Comparison of ENCODE assay signal across 8 mouse cellular contexts in genomic region chr2:132686756-132687737, GRCm38 (mm10). TPM values are rescaled to one million over a fixed set of nuclear protein-coding genes. Genes with fewer than 3 reads are reported as not detected.
DNase-seq lines count a peak whose midpoint lies in the region; ATAC-seq and TF ChIP-seq lines count a peak whose summit lies in the region.

Gene Shld1, plus strand, starts transcription at chr2:132686931.

- no peaks in the 10 kb centered on the region; the same call in 1 of the 2 replicates for H3K79me2 ChIP-seq in MEL (ENCODE audit: control insufficient read depth, insufficient read depth, low read length, poor library complexity)

- no peak for TF ChIP-seq CTCF in MEL (IDR thresholded peaks at IDR 0.05 in 2 of 3, conservative IDR thresholded peaks at IDR 0.05 in 1 of 3; ENCODE audit: control insufficient read depth in 1 of 3, insufficient read depth in 1 of 3, low read depth in 2 of 3, low read length in 3 of 3, poor library complexity in 1 of 3, severe bottlenecking in 1 of 3)
- no peak for TF ChIP-seq CTCF in cerebellum, adult 2 months (IDR thresholded peaks at IDR 0.05; ENCODE audit: borderline replicate concordance, insufficient read depth, low read depth, low read length)
- TF ChIP-seq CTCF in forebrain, postnatal 0 days (IDR thresholded peaks at IDR 0.05; ENCODE audit: low read depth) = no peak

- DNase-seq in MEL (ENCODE audit: low read depth, low spot score) = peak; percentile 95
- peak; percentile 90 to 95 for DNase-seq in cerebellum, adult 2 months
- peak; percentile 92 for DNase-seq in forebrain, postnatal 0 days
- DNase-seq in heart, postnatal 4 days = peak; percentile 90
- DNase-seq in layer of hippocampus, adult 8-10 months (ENCODE audit: low spot score in 2 of 2) = peak; percentile 90 to 93
- DNase-seq in ovary, adult 18-20 months (ENCODE audit: low spot score) = peak; percentile 90
- peak; percentile 90 for DNase-seq in thymus, postnatal 0 days (ENCODE audit: low spot score)

- H3K9ac ChIP-seq in MEL (ENCODE audit: control insufficient read depth, low read depth, low read length, poor library complexity, severe bottlenecking) = peak within 1 kb of the TSS; percentile 83
- H3K9ac ChIP-seq in forebrain, postnatal 0 days = peak within 1 kb of the TSS; percentile 67
- peak within 1 kb of the TSS; percentile 48; the same call in 1 of the 2 replicates for H3K9ac ChIP-seq in lung, embryonic 15.5 days

- peaks cover 0 to 27% of the 10 kb centered on the region in 2 experiments; a peak in 2 of 4 replicates for H3K36me3 ChIP-seq in MEL (ENCODE audit: control insufficient read depth in 1 of 2, insufficient read depth in 2 of 2, low read length in 2 of 2)
- no peaks in the 10 kb centered on the region for H3K36me3 ChIP-seq in forebrain, postnatal 0 days (ENCODE audit: insufficient read depth)
- no peaks in the 10 kb centered on the region for H3K36me3 ChIP-seq in lung, embryonic 15.5 days

- H3K9me3 ChIP-seq in MEL (replicated peaks; ENCODE audit: insufficient read depth, low read length) = no peaks in the 10 kb centered on the region
- no peaks in the 10 kb centered on the region for H3K9me3 ChIP-seq in forebrain, postnatal 0 days (ENCODE audit: low read length)
- H3K9me3 ChIP-seq in lung, embryonic 15.5 days = no peaks in the 10 kb centered on the region

- peak within 1 kb of the TSS; percentile 78 for H3K27ac ChIP-seq in MEL (ENCODE audit: control insufficient read depth, low read depth, low read length)
- peak within 1 kb of the TSS; percentile 41 for H3K27ac ChIP-seq in cerebellum, adult 2 months (ENCODE audit: insufficient read depth, low read length)
- H3K27ac ChIP-seq in forebrain, postnatal 0 days (ENCODE audit: low read depth, low read length) = peak within 1 kb of the TSS; percentile 83
- peak within 1 kb of the TSS; percentile 66 for H3K27ac ChIP-seq in lung, embryonic 15.5 days

- peak within 1 kb of the TSS; percentile 66 to 74 for H3K4me3 ChIP-seq in MEL (ENCODE audit: control insufficient read depth in 1 of 2, insufficient read depth in 1 of 2, low read depth in 2 of 2, low read length in 2 of 2)
- H3K4me3 ChIP-seq in cerebellum, adult 2 months (replicated peaks; ENCODE audit: insufficient read depth, low read depth, low read length) = peak within 1 kb of the TSS; percentile 64
- peak within 1 kb of the TSS; percentile 65 for H3K4me3 ChIP-seq in forebrain, postnatal 0 days (ENCODE audit: low read depth, low read length)
- H3K4me3 ChIP-seq in lung, embryonic 15.5 days = peak within 1 kb of the TSS; percentile 64

- H3K4me2 ChIP-seq in forebrain, postnatal 0 days (ENCODE audit: low read depth) = peak within 1 kb of the TSS; percentile 41
- peak within 1 kb of the TSS; percentile 55 for H3K4me2 ChIP-seq in lung, embryonic 15.5 days

- no peak for TF ChIP-seq RAD21 in MEL (IDR thresholded peaks at IDR 0.05; ENCODE audit: low read depth, low read length)

- ATAC-seq in forebrain, postnatal 0 days = peak; percentile 93
- peak; percentile 88 for ATAC-seq in lung, embryonic 15.5 days (ENCODE audit: borderline replicate concordance, extremely low read depth, low FRiP score, low TSS enrichment)

- WGBS in cerebellum, adult 2 months = 6% methylated on average over 33 of the region's 33 CpGs
- WGBS in forebrain, postnatal 0 days = 10% methylated on average over 33 of the region's 33 CpGs
- WGBS in lung, embryonic 15.5 days = 8% methylated on average over 32 of the region's 33 CpGs

- peaks cover 0 to 33% of the 10 kb centered on the region in 2 experiments; a peak in 3 of 4 replicates for H3K4me1 ChIP-seq in MEL (ENCODE audit: control insufficient read depth in 1 of 2, insufficient read depth in 2 of 2, low read length in 2 of 2)
- H3K4me1 ChIP-seq in cerebellum, adult 2 months (ENCODE audit: control insufficient read depth, insufficient read depth, low read length) = peaks cover 9% of the 10 kb centered on the region; the same call in 1 of the 2 replicates
- no peaks in the 10 kb centered on the region; the same call in 1 of the 2 replicates for H3K4me1 ChIP-seq in forebrain, postnatal 0 days (ENCODE audit: insufficient read depth)
- 0 out of 2 replicates have a peak, but pooled peaks cover 4% of the 10 kb centered on the region for H3K4me1 ChIP-seq in lung, embryonic 15.5 days

- TF ChIP-seq POLR2A in MEL (IDR thresholded peaks at IDR 0.05; ENCODE audit: control insufficient read depth in 1 of 2, insufficient read depth in 1 of 2, low read depth in 1 of 2, low read length in 2 of 2, poor library complexity in 1 of 2) = peak; percentile 15 to 52; a peak in 1 of 4 replicates
- TF ChIP-seq POLR2A in cerebellum, adult 2 months (IDR thresholded peaks at IDR 0.05; ENCODE audit: borderline replicate concordance, insufficient read depth, low read length) = 0 out of 2 replicates have a peak, but pooled peaks have one; percentile 25

- TF ChIP-seq EP300 in MEL (IDR thresholded peaks at IDR 0.05; ENCODE audit: low read depth in 1 of 2, low read length in 2 of 2) = peak; percentile 12 to 39; a peak in 2 of 4 replicates

- no peaks in the 10 kb centered on the region for H3K27me3 ChIP-seq in MEL (ENCODE audit: control insufficient read depth in 1 of 2, insufficient read depth in 2 of 2, low read length in 2 of 2)
- H3K27me3 ChIP-seq in cerebellum, adult 2 months (ENCODE audit: control insufficient read depth, insufficient read depth, low read length) = no peaks in the 10 kb centered on the region
- no peaks in the 10 kb centered on the region for H3K27me3 ChIP-seq in forebrain, postnatal 0 days (ENCODE audit: insufficient read depth, low read length)
- no peaks in the 10 kb centered on the region for H3K27me3 ChIP-seq in lung, embryonic 15.5 days

TF ChIP-seq in MEL, 35 proteins besides CTCF, POLR2A, EP300 and RAD21:
- TF ChIP-seq POLR2AphosphoS5 (IDR thresholded peaks at IDR 0.05; ENCODE audit: borderline replicate concordance, low read depth, low read length) = no peak
- TF ChIP-seq GATA1 (IDR thresholded peaks at IDR 0.05; ENCODE audit: low read depth, low read length) = peak; percentile 5; the same call in 1 of the 2 replicates
- TF ChIP-seq MAX (IDR thresholded peaks at IDR 0.05; ENCODE audit: low read length) = no peak
- peak; percentile 67; the same call in 1 of the 2 replicates for TF ChIP-seq MYC (IDR thresholded peaks at IDR 0.05; ENCODE audit: low read depth, low read length)
- TF ChIP-seq MAFK (IDR thresholded peaks at IDR 0.05; ENCODE audit: borderline replicate concordance, low read depth, low read length) = no peak
- TF ChIP-seq MXI1 (IDR thresholded peaks at IDR 0.05; ENCODE audit: low read depth, low read length) = 0 out of 2 replicates have a peak, but pooled peaks have one; percentile 7
- TF ChIP-seq ZKSCAN1 (IDR thresholded peaks at IDR 0.05; ENCODE audit: low read depth, low read length) = no peak
- no peak for TF ChIP-seq TCF12 (IDR thresholded peaks at IDR 0.05; ENCODE audit: low read depth, low read length)
- TF ChIP-seq JUND (IDR thresholded peaks at IDR 0.05; ENCODE audit: low read depth, low read length) = no peak
- TF ChIP-seq SIN3A (IDR thresholded peaks at IDR 0.05; ENCODE audit: low read length) = peak; percentile 61
- no peak for TF ChIP-seq USF2 (IDR thresholded peaks at IDR 0.05; ENCODE audit: borderline replicate concordance in 1 of 2, insufficient read depth in 1 of 2, low read depth in 1 of 2, low read length in 2 of 2)
- no peak for TF ChIP-seq POLR2AphosphoS2 (IDR thresholded peaks at IDR 0.05; ENCODE audit: low read length)
- no peak for TF ChIP-seq SMC3 (IDR thresholded peaks at IDR 0.05; ENCODE audit: low read depth, low read length)
- no peak for TF ChIP-seq ZMIZ1 (IDR thresholded peaks at IDR 0.05; ENCODE audit: low read depth, low read length)
- peak; percentile 77 for TF ChIP-seq TBP (IDR thresholded peaks at IDR 0.05; ENCODE audit: low read depth, low read length)
- no peak for TF ChIP-seq BHLHE40 (IDR thresholded peaks at IDR 0.05; ENCODE audit: borderline replicate concordance, low read depth, low read length)
- peak; percentile 63 for TF ChIP-seq CHD2 (IDR thresholded peaks at IDR 0.05; ENCODE audit: low read length)
- peak; percentile 96 for TF ChIP-seq KAT2A (conservative IDR thresholded peaks at IDR 0.05; ENCODE audit: low read depth, low read length)
- peak; percentile 34; the same call in 1 of the 2 replicates for TF ChIP-seq NELFE (IDR thresholded peaks at IDR 0.05; ENCODE audit: low read depth, low read length)
- no peak for TF ChIP-seq GABPA (IDR thresholded peaks at IDR 0.05; ENCODE audit: low read depth, low read length)
- TF ChIP-seq RCOR1 (IDR thresholded peaks at IDR 0.05; ENCODE audit: low read depth, low read length) = peak; percentile 78
- TF ChIP-seq MAZ (IDR thresholded peaks at IDR 0.05; ENCODE audit: low read depth, low read length) = no peak
- TF ChIP-seq NRF1 (IDR thresholded peaks at IDR 0.05; ENCODE audit: insufficient read depth, low read depth, low read length, poor library complexity, severe bottlenecking) = peak; percentile 60; the same call in 1 of the 2 replicates
- peak; percentile 51; the same call in 1 of the 2 replicates for TF ChIP-seq ETS1 (IDR thresholded peaks at IDR 0.05; ENCODE audit: low read depth, low read length)
- peak; percentile 98 for TF ChIP-seq HCFC1 (IDR thresholded peaks at IDR 0.05; ENCODE audit: low read depth, low read length)
- TF ChIP-seq USF1 (IDR thresholded peaks at IDR 0.05; ENCODE audit: low read depth, low read length) = no peak
- TF ChIP-seq ELF1 (IDR thresholded peaks at IDR 0.05; ENCODE audit: low read depth, low read length) = peak; percentile 90

RNA-seq across cellular contexts. Expression of gene Shld1, which starts in this region (rescaled TPM):
- 5.9 and 8.8 TPM in 2 replicates for total RNA-seq in MEL (2012; rRNA removed)
- 1 to 10 TPM in 1 of 2 experiments, not detected in 1; 8.0 TPM for polyA plus RNA-seq in MEL (2012; ENCODE audit: insufficient read depth in 1 of 2, insufficient read length in 2 of 2, low read depth in 1 of 2, low replicate concordance in 2 of 2, missing spikeins in 1 of 2)
- polyA plus RNA-seq in cerebellum, adult 2 months (2012; rRNA removed) = 29.5 and 29.7 TPM in 2 replicates
- total RNA-seq in forebrain, postnatal 0 days (2014; rRNA removed) = 17.3 and 20.4 TPM in 2 replicates
- 20.6 and 22.8 TPM in 2 replicates for polyA plus RNA-seq in forebrain, postnatal 0 days (2015; fragmentation: Nextera tagmentation; extraction: Ambion mirVana)
- 1 to 10 TPM; 5.3 to 7.4 TPM for total RNA-seq in heart, postnatal 4 days (2021)
- 10 to 100 TPM in 3 of 4 experiments, 1 to 10 TPM in 1; 8.6 to 13.6 (median 12.4) TPM for total RNA-seq in layer of hippocampus, adult 8-10 months (2022)
- polyA plus RNA-seq in lung, embryonic 15.5 days (2015; fragmentation: Nextera tagmentation; extraction: Ambion mirVana) = 14.2 and 14.6 TPM in 2 replicates
- 17.8 and 20.7 TPM in 2 replicates for polyA plus RNA-seq in thymus, postnatal 0 days (2015; fragmentation: Nextera tagmentation; extraction: Ambion mirVana)

Comparison
In these comparisons a context has a peak if more than half of its experiments do, and no peak if none do; other contexts are left out.
1. Peak in every context shown above with its lines: DNase-seq, ATAC-seq, H3K4me3 ChIP-seq and H3K27ac ChIP-seq.